ENCODE assay signal across 30 mouse cellular contexts in genomic region chr6:128525801-128526200, GRCm38 (mm10). TPM values are rescaled to one million over a fixed set of nuclear protein-coding genes. Genes with fewer than 3 reads are reported as not detected.
A peak's percentile ranks its signal among the peaks of the same experiment; 100 is the strongest.
DNase-seq lines count a peak whose midpoint lies in the region; ATAC-seq and TF ChIP-seq lines count a peak whose summit lies in the region.
"Had no signal": no experiment of that assay in that cellular context is flagged by ENCODE, and none has a peak within 500 bp of the region (broad histone marks: within the 10 kb centered on the region; RNA-seq: fewer than 3 reads in every experiment).

No protein-coding gene starts in this region.

- H3K4me2 ChIP-seq in liver, embryonic 13.5 days, result no peak overlapping the region
- H3K4me2 ChIP-seq in liver, embryonic 14.5 days (ENCODE audit: low read depth), result 0 out of 2 replicates have a peak overlapping the region, but pooled peaks have one; percentile 22
- no peak overlapping the region; the same call in 1 of the 2 replicates for H3K4me2 ChIP-seq in liver, postnatal 0 days (ENCODE audit: low read depth, low read length)
- H3K4me2 ChIP-seq: embryonic facial prominence, embryonic 13.5 days; heart, embryonic 12.5 days; heart, embryonic 15.5 days; hindbrain, embryonic 13.5 days had no signal

- no peaks in the 10 kb centered on the region for H3K27me3 ChIP-seq in liver, embryonic 13.5 days
- no peaks in the 10 kb centered on the region for H3K27me3 ChIP-seq in liver, embryonic 14.5 days (ENCODE audit: control insufficient read depth, insufficient read depth, low read length)
- no peaks in the 10 kb centered on the region for H3K27me3 ChIP-seq in liver, postnatal 0 days (ENCODE audit: insufficient read depth, low read length)
- H3K27me3 ChIP-seq: embryonic facial prominence, embryonic 13.5 days; heart, embryonic 12.5 days; heart, embryonic 15.5 days; hindbrain, embryonic 13.5 days had no signal

- peak overlapping the region; percentile 66 for H3K27ac ChIP-seq in liver, embryonic 13.5 days
- H3K27ac ChIP-seq in liver, embryonic 14.5 days, result no peak overlapping the region; the same call in 1 of the 2 replicates
- peak overlapping the region; percentile 90 for H3K27ac ChIP-seq in liver, postnatal 0 days (ENCODE audit: low read depth)
- H3K27ac ChIP-seq: embryonic facial prominence, embryonic 10.5 days; embryonic facial prominence, embryonic 13.5 days; heart, embryonic 15.5 days; hindbrain, embryonic 10.5 days; hindbrain, embryonic 13.5 days had no signal

- H3K36me3 ChIP-seq in liver, embryonic 13.5 days, result 0 out of 2 replicates have a peak, but pooled peaks cover 3% of the 10 kb centered on the region
- no peaks in the 10 kb centered on the region for H3K36me3 ChIP-seq in liver, embryonic 14.5 days (replicated peaks; ENCODE audit: control insufficient read depth, insufficient read depth, low read depth)
- peaks cover 2% of the 10 kb centered on the region; the same call in 1 of the 2 replicates for H3K36me3 ChIP-seq in liver, postnatal 0 days (replicated peaks; ENCODE audit: insufficient read depth, low read length)
- H3K36me3 ChIP-seq: embryonic facial prominence, embryonic 10.5 days; embryonic facial prominence, embryonic 13.5 days; heart, embryonic 12.5 days; heart, embryonic 15.5 days; hindbrain, embryonic 10.5 days; hindbrain, embryonic 13.5 days had no signal

- H3K9me3 ChIP-seq in liver, embryonic 13.5 days (replicated peaks), result 0 out of 2 replicates have a peak, but pooled peaks cover 3% of the 10 kb centered on the region
- H3K9me3 ChIP-seq in liver, embryonic 14.5 days (ENCODE audit: control insufficient read depth, low read length), result no peaks in the 10 kb centered on the region
- H3K9me3 ChIP-seq in liver, postnatal 0 days (ENCODE audit: low read length), result peaks cover 7% of the 10 kb centered on the region
- H3K9me3 ChIP-seq: embryonic facial prominence, embryonic 10.5 days; embryonic facial prominence, embryonic 13.5 days; heart, embryonic 15.5 days; hindbrain, embryonic 10.5 days; hindbrain, embryonic 13.5 days had no signal

- 65% methylated on average over 4 of the region's 4 CpGs for WGBS in liver, embryonic 13.5 days (ENCODE audit: insufficient replicate concordance)
- WGBS in liver, embryonic 14.5 days (ENCODE audit: insufficient replicate concordance), result 57% methylated on average over 4 of the region's 4 CpGs
- WGBS in liver, postnatal 0 days (ENCODE audit: insufficient replicate concordance), result 59% methylated on average over 4 of the region's 4 CpGs

- TF ChIP-seq EP300 in liver, embryonic 14.5 days (IDR thresholded peaks at IDR 0.05; ENCODE audit: low read depth), result no peak
- TF ChIP-seq EP300 in liver, postnatal 0 days (IDR thresholded peaks at IDR 0.05; ENCODE audit: low read depth), result no peak

- H3K4me1 ChIP-seq in liver, embryonic 13.5 days (replicated peaks), result no peaks in the 10 kb centered on the region
- no peaks in the 10 kb centered on the region for H3K4me1 ChIP-seq in liver, embryonic 14.5 days (replicated peaks; ENCODE audit: control insufficient read depth in 2 of 2, insufficient read depth in 2 of 2, low read length in 1 of 2)
- H3K4me1 ChIP-seq in liver, postnatal 0 days (ENCODE audit: insufficient read depth), result no peaks in the 10 kb centered on the region
- H3K4me1 ChIP-seq: embryonic facial prominence, embryonic 10.5 days; embryonic facial prominence, embryonic 13.5 days; heart, embryonic 15.5 days; hindbrain, embryonic 10.5 days; hindbrain, embryonic 13.5 days had no signal

- H3K4me3 ChIP-seq in liver, embryonic 13.5 days (replicated peaks), result peak overlapping the region; percentile 25; the same call in 1 of the 2 replicates
- peak overlapping the region in 1 of 2 experiments; percentile 40; a peak in 2 of 4 replicates for H3K4me3 ChIP-seq in liver, embryonic 14.5 days (ENCODE audit: insufficient read depth in 1 of 2, low read depth in 2 of 2, low read length in 2 of 2)
- peak overlapping the region; percentile 46 for H3K4me3 ChIP-seq in liver, postnatal 0 days (ENCODE audit: low read depth, low read length)
- H3K4me3 ChIP-seq: embryonic facial prominence, embryonic 10.5 days; embryonic facial prominence, embryonic 13.5 days; heart, embryonic 12.5 days; heart, embryonic 15.5 days; hindbrain, embryonic 10.5 days; hindbrain, embryonic 13.5 days had no signal

- peak; percentile 45 for ATAC-seq in liver, embryonic 13.5 days (ENCODE audit: low read depth)
- ATAC-seq in liver, embryonic 14.5 days (ENCODE audit: insufficient read depth), result peak; percentile 59; the same call in 1 of the 2 replicates
- peak; percentile 82 for ATAC-seq in liver, postnatal 0 days
- ATAC-seq: CD4-positive, CD25-positive, alpha-beta regulatory T cell, adult 4 months; forebrain, embryonic 14.5 days; forebrain, postnatal 0 days; hindbrain, embryonic 16.5 days had no signal

- no peak for TF ChIP-seq CTCF in liver, embryonic 14.5 days (IDR thresholded peaks at IDR 0.05; ENCODE audit: low read depth)
- TF ChIP-seq CTCF in liver, postnatal 0 days (IDR thresholded peaks at IDR 0.05; ENCODE audit: low read depth), result no peak

- DNase-seq in kidney, adult 9 months, result peak; percentile 20
- no peak for DNase-seq in kidney, adult 8-10 months
- no peak for DNase-seq in liver, embryonic 13.5 days
- DNase-seq in liver, embryonic 14.5 days (ENCODE audit: low read depth in 3 of 3, low spot score in 3 of 3), result no peak
- peak; percentile 43 for DNase-seq in liver, postnatal 0 days
- DNase-seq in urinary bladder, postnatal 14 days (ENCODE audit: low spot score), result no peak
- DNase-seq: adrenal gland, adult 2 months; adrenal gland, postnatal 14 days; cerebellum, adult 11 months; cerebellum, adult 8-10 months; cerebellum, postnatal 10 days; cerebellum, postnatal 36 days; embryo, embryonic 11 days; forebrain, postnatal 0 days; gastrocnemius, postnatal 25 days; heart, adult 18-20 months; heart, postnatal 10 days; heart, postnatal 36 days had no signal

- H3K9ac ChIP-seq in liver, embryonic 13.5 days, result no peak overlapping the region
- no peak overlapping the region for H3K9ac ChIP-seq in liver, embryonic 14.5 days (replicated peaks)
- H3K9ac ChIP-seq in liver, postnatal 0 days (replicated peaks), result peak overlapping the region; percentile 63
- H3K9ac ChIP-seq: embryonic facial prominence, embryonic 13.5 days; forebrain, postnatal 0 days; heart, embryonic 12.5 days; heart, embryonic 15.5 days; hindbrain, embryonic 13.5 days had no signal

RNA-seq across cellular contexts. Expression of gene Pzp, which starts 0.7 kb away (rescaled TPM):
- 64.5 and 76.6 TPM in 2 replicates for polyA plus RNA-seq in liver, embryonic 13.5 days (2015; fragmentation: Nextera tagmentation; extraction: Ambion mirVana)
- polyA plus RNA-seq in liver, embryonic 14.5 days (2012; rRNA removed), result 119 and 187 TPM in 2 replicates
- polyA plus RNA-seq in liver, embryonic 14.5 days (2014; fragmentation: Nextera tagmentation; extraction: Ambion mirVana), result 201 and 204 TPM in 2 replicates
- polyA plus RNA-seq in liver, postnatal 0 days (2015; fragmentation: Nextera tagmentation; extraction: Ambion mirVana), result 1,244 and 1,400 TPM in 2 replicates
- polyA plus RNA-seq: C2C12; cortical plate, adult 2 months; embryonic facial prominence, embryonic 10.5 days; forebrain, embryonic 14.5 days; forebrain, postnatal 0 days; hindbrain, embryonic 10.5 days had no signal

RNA-seq across cellular contexts. Expression of gene A2ml1, which starts 55.6 kb away (rescaled TPM):
- 4.4 and 4.6 TPM in 2 replicates for polyA plus RNA-seq in liver, embryonic 13.5 days (2015; fragmentation: Nextera tagmentation; extraction: Ambion mirVana)
- 4.0 and 7.9 TPM in 2 replicates for polyA plus RNA-seq in liver, embryonic 14.5 days (2012; rRNA removed)
- polyA plus RNA-seq in liver, embryonic 14.5 days (2014; fragmentation: Nextera tagmentation; extraction: Ambion mirVana), result 12.7 and 13.1 TPM in 2 replicates
- polyA plus RNA-seq in liver, postnatal 0 days (2015; fragmentation: Nextera tagmentation; extraction: Ambion mirVana), result 29.7 and 30.6 TPM in 2 replicates
- polyA plus RNA-seq: adrenal gland, adult 2 months; C2C12; CD4-positive, CD25-positive, alpha-beta regulatory T cell, adult 4 months; embryonic facial prominence, embryonic 10.5 days; forebrain, embryonic 11.5 days; hindbrain, embryonic 10.5 days had no signal

Comparison
In these comparisons a context has a peak if more than half of its experiments do, and no peak if none do; other contexts are left out.
1. DNase-seq: peak in kidney, adult 9 months (single experiment) and liver, postnatal 0 days (single experiment); none in kidney, adult 8-10 months (0 of 2), liver, embryonic 13.5 days (single experiment), liver, embryonic 14.5 days (0 of 3) and urinary bladder, postnatal 14 days (single experiment).
2. Peak in every context shown above with its lines, with median percentiles within 50 percentile points of each other: ATAC-seq.